ENCODE assay signal across 7 mouse cellular contexts in genomic region chr8:92460129-92460953, GRCm38 (mm10).
DNase-seq lines count a peak whose midpoint lies in the region; ATAC-seq and TF ChIP-seq lines count a peak whose summit lies in the region.

No protein-coding gene starts in this region.

- no peak for TF ChIP-seq POLR2A in testis, adult 2 months (IDR thresholded peaks at IDR 0.05; ENCODE audit: control insufficient read depth, low read depth, low read length)

- H3K9me3 ChIP-seq in forebrain, embryonic 11.5 days (ENCODE audit: control insufficient read depth, low read length) = no peaks in the 10 kb centered on the region
- peaks cover 7% of the 10 kb centered on the region; the same call in 1 of the 2 replicates for H3K9me3 ChIP-seq in midbrain, embryonic 10.5 days (replicated peaks)
- no peaks in the 10 kb centered on the region for H3K9me3 ChIP-seq in stomach, postnatal 0 days (ENCODE audit: control insufficient read depth, low read length)

- no peak for DNase-seq in testis, postnatal 14 days (ENCODE audit: low spot score)
- peak; percentile 80 for DNase-seq in forebrain, embryonic 11.5 days (ENCODE audit: low spot score)
- DNase-seq in kidney, postnatal 14 days = peak; percentile 3
- DNase-seq in midbrain, embryonic 10.5 days (ENCODE audit: low spot score) = peak; percentile 73
- peak; percentile 34 for DNase-seq in stomach, postnatal 0 days (ENCODE audit: low spot score)
- no peak for DNase-seq in urinary bladder, postnatal 10 days (ENCODE audit: low spot score)

- H3K4me2 ChIP-seq in forebrain, embryonic 11.5 days (ENCODE audit: low read depth, low read length, severe bottlenecking) = peak overlapping the region; percentile 98
- peak overlapping the region; percentile 81 for H3K4me2 ChIP-seq in stomach, postnatal 0 days (replicated peaks; ENCODE audit: low read depth)

- no peaks in the 10 kb centered on the region for H3K27me3 ChIP-seq in testis, adult 2 months (ENCODE audit: control insufficient read depth, insufficient read depth, low read length)
- peaks cover 25% of the 10 kb centered on the region for H3K27me3 ChIP-seq in forebrain, embryonic 11.5 days (ENCODE audit: control insufficient read depth, insufficient read depth, low read length)
- peaks cover 74% of the 10 kb centered on the region for H3K27me3 ChIP-seq in midbrain, embryonic 10.5 days (ENCODE audit: low read depth, poor library complexity, severe bottlenecking)
- no peaks in the 10 kb centered on the region; the same call in 1 of the 2 replicates for H3K27me3 ChIP-seq in stomach, postnatal 0 days (ENCODE audit: control insufficient read depth, insufficient read depth, low read length)

- peak overlapping the region; percentile 61 for H3K4me3 ChIP-seq in testis, adult 2 months (ENCODE audit: control insufficient read depth, low read depth, low read length)
- H3K4me3 ChIP-seq in forebrain, embryonic 11.5 days (ENCODE audit: low read depth, low read length) = peak overlapping the region; percentile 57
- peak overlapping the region; percentile 71 for H3K4me3 ChIP-seq in midbrain, embryonic 10.5 days
- peak overlapping the region; percentile 45 for H3K4me3 ChIP-seq in stomach, postnatal 0 days (ENCODE audit: low read depth, low read length)

- H3K4me1 ChIP-seq in testis, adult 2 months (ENCODE audit: control insufficient read depth, insufficient read depth, low read length) = peaks cover 9% of the 10 kb centered on the region
- H3K4me1 ChIP-seq in forebrain, embryonic 11.5 days (replicated peaks; ENCODE audit: control insufficient read depth, insufficient read depth, low read length) = no peaks in the 10 kb centered on the region
- peaks cover 15% of the 10 kb centered on the region for H3K4me1 ChIP-seq in midbrain, embryonic 10.5 days
- H3K4me1 ChIP-seq in stomach, postnatal 0 days (replicated peaks; ENCODE audit: control insufficient read depth, insufficient read depth) = no peaks in the 10 kb centered on the region

- ATAC-seq in forebrain, embryonic 11.5 days (replicated peaks; ENCODE audit: low FRiP score) = peak; percentile 74
- ATAC-seq in stomach, postnatal 0 days (ENCODE audit: low FRiP score, low TSS enrichment) = peak; percentile 56; the same call in 1 of the 2 replicates

- H3K27ac ChIP-seq in testis, adult 2 months (ENCODE audit: control insufficient read depth, insufficient read depth, low read depth, low read length) = no peak overlapping the region
- no peak overlapping the region for H3K27ac ChIP-seq in forebrain, embryonic 11.5 days (ENCODE audit: low read depth, low read length)
- H3K27ac ChIP-seq in midbrain, embryonic 10.5 days (replicated peaks) = peak overlapping the region; percentile 87
- H3K27ac ChIP-seq in stomach, postnatal 0 days (replicated peaks) = no peak overlapping the region

- H3K36me3 ChIP-seq in testis, adult 2 months (ENCODE audit: control insufficient read depth, insufficient read depth, low read length) = no peaks in the 10 kb centered on the region
- no peaks in the 10 kb centered on the region for H3K36me3 ChIP-seq in forebrain, embryonic 11.5 days (ENCODE audit: control insufficient read depth, insufficient read depth, low read length)
- no peaks in the 10 kb centered on the region for H3K36me3 ChIP-seq in midbrain, embryonic 10.5 days
- no peaks in the 10 kb centered on the region for H3K36me3 ChIP-seq in stomach, postnatal 0 days (ENCODE audit: control insufficient read depth, insufficient read depth, low read length)

- H3K9ac ChIP-seq in forebrain, embryonic 11.5 days (ENCODE audit: low read length) = peak overlapping the region; percentile 68
- peak overlapping the region; percentile 27; the same call in 1 of the 2 replicates for H3K9ac ChIP-seq in stomach, postnatal 0 days (ENCODE audit: low read length)

- under 1% methylated on average over 93 of the region's 93 CpGs for WGBS in forebrain, embryonic 11.5 days
- WGBS in midbrain, embryonic 10.5 days = under 1% methylated on average over 93 of the region's 93 CpGs
- under 1% methylated on average over 80 of the region's 93 CpGs for WGBS in stomach, postnatal 0 days

- no peak for TF ChIP-seq CTCF in testis, adult 2 months (IDR thresholded peaks at IDR 0.05; ENCODE audit: control insufficient read depth, insufficient read depth, insufficient replicate concordance, low read depth, low read length)
- TF ChIP-seq CTCF in stomach, postnatal 0 days (IDR thresholded peaks at IDR 0.05; ENCODE audit: low read depth) = no peak; the same call in 1 of the 2 replicates

- no peak for TF ChIP-seq EP300 in stomach, postnatal 0 days (optimal IDR thresholded peaks at IDR 0.05)

Comparison
In these comparisons a context has a peak if more than half of its experiments do, and no peak if none do; other contexts are left out.
1. DNase-seq: peak in forebrain, embryonic 11.5 days (single experiment), kidney, postnatal 14 days (single experiment), midbrain, embryonic 10.5 days (single experiment) and stomach, postnatal 0 days (single experiment); none in testis, postnatal 14 days (single experiment) and urinary bladder, postnatal 10 days (single experiment).
2. Peak in every context shown above with its lines, with median percentiles within 50 percentile points of each other: H3K4me3 ChIP-seq.